Mouse (Mus musculus) urinary bladder, postnatal 36 days (tissue): Measurements from ENCODE around the gene Smok3c.
"Not testable (repeated sequence)": the region's sequence is repeated elsewhere in the genome, so short reads cannot be mapped to it uniquely, and the experiment has no call there.

Experiments
- DNase-seq, 2 experiments: peaks; one replicate each; pipeline ENCODE4 v3.0.0; 2022; ENCODE audit warnings: low spot score in 2 of 2, mixed read lengths in 1 of 2

Gene Smok3c

GRCm38 (mm10) chr5:138052894-138053293 lies at the start of gene Smok3c:
Gene Smok3c, plus strand, starts transcription at chr5:138053194.
- DNase-seq = not testable (repeated sequence)

GRCm38 (mm10) chr5:138009437-138009836 lies 43.6 kb upstream of the Smok3c start:
- DNase-seq = no peak

- no peak for DNase-seq
These were observed 40.6 kb upstream of the Smok3c start for GRCm38 (mm10) chr5:138012382-138012781.

- DNase-seq = no peak
These were observed 36.5 kb upstream of the Smok3c start for GRCm38 (mm10) chr5:138016530-138016929.

- DNase-seq = no peak
These were observed 36.0 kb upstream of the Smok3c start for GRCm38 (mm10) chr5:138016997-138017396.

GRCm38 (mm10) chr5:138019577-138019976 lies 33.4 kb upstream of the Smok3c start:
- DNase-seq = not testable (repeated sequence)

GRCm38 (mm10) chr5:138020961-138021479 lies 32.0 kb upstream of the Smok3c start, which contains the start of the genes Smok3a and Smok3b:
Gene Smok3a, plus strand, starts transcription at chr5:138021261.
Gene Smok3b, plus strand, starts transcription at chr5:138021429.
- DNase-seq = not testable (repeated sequence)

GRCm38 (mm10) chr5:138073803-138074202 lies 20.8 kb downstream of the Smok3c start:
- DNase-seq = no peak

- DNase-seq = no peak
These were observed 22.7 kb downstream of the Smok3c start for GRCm38 (mm10) chr5:138075684-138076083.

GRCm38 (mm10) chr5:138076148-138076547 lies 23.2 kb downstream of the Smok3c start:
- no peak for DNase-seq

GRCm38 (mm10) chr5:138080456-138080855 lies 27.5 kb downstream of the Smok3c start:
- no peak for DNase-seq

GRCm38 (mm10) chr5:138081446-138081845 lies 28.5 kb downstream of the Smok3c start:
- DNase-seq = no peak

- DNase-seq = no peak
These were observed 30.4 kb downstream of the Smok3c start for GRCm38 (mm10) chr5:138083318-138083900.

GRCm38 (mm10) chr5:138083936-138084335 lies 30.9 kb downstream of the Smok3c start:
- DNase-seq = no peak

GRCm38 (mm10) chr5:138084507-138084906 lies 31.5 kb downstream of the Smok3c start:
- DNase-seq = no peak

- DNase-seq = peak; percentile 69 to 79
These were observed 32.0 kb downstream of the Smok3c start, which contains the start of gene Zkscan1 for GRCm38 (mm10) chr5:138084996-138085395. Gene Zkscan1, plus strand, starts transcription at chr5:138085084.

GRCm38 (mm10) chr5:138085421-138085911 lies 32.5 kb downstream of the Smok3c start:
- peak in 1 of 2 experiments; percentile 5 for DNase-seq

GRCm38 (mm10) chr5:138086842-138087241 lies 33.8 kb downstream of the Smok3c start:
- no peak for DNase-seq

GRCm38 (mm10) chr5:138088366-138088765 lies 35.4 kb downstream of the Smok3c start:
- no peak for DNase-seq

GRCm38 (mm10) chr5:138089108-138089551 lies 36.1 kb downstream of the Smok3c start:
- DNase-seq = no peak

- no peak for DNase-seq
These were observed 37.3 kb downstream of the Smok3c start for GRCm38 (mm10) chr5:138090271-138090670.

- DNase-seq = no peak
These were observed 37.7 kb downstream of the Smok3c start for GRCm38 (mm10) chr5:138090737-138091136.

GRCm38 (mm10) chr5:138092771-138093170 lies 39.8 kb downstream of the Smok3c start:
- DNase-seq = no peak
